ENCODE assay signal across 28 mouse cellular contexts in the genomic region with DNA sequence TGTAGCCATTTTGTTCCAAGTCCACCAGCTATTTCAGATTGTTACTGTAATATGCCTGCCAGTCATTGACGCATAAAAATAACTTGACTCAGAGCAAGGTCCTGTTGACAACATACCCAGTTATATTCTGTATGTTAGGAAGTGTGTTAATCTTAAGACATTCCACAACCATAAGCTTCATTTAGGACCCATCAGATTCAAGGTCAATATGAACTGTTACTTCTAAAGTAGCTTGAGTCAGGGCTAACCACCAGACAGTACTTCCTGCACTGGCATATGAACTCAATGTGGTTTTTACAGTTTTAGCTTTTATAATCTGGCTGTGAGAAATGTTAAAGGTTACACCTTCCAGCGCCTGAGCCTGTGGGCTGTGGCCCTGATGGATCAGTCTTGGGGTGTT.
"Had no signal": no experiment of that assay in that cellular context is flagged by ENCODE, and none has a peak within 500 bp of the region (broad histone marks: within the 10 kb centered on the region; RNA-seq: fewer than 3 reads in every experiment).

No protein-coding gene starts in this region.

- H3K27ac ChIP-seq: gastrocnemius, adult 2 months; heart, embryonic 13.5 days; heart, embryonic 15.5 days; hindbrain, embryonic 13.5 days; hindbrain, embryonic 15.5 days; hindbrain, postnatal 0 days; intestine, embryonic 15.5 days; kidney, embryonic 15.5 days; kidney, postnatal 0 days; limb, embryonic 13.5 days; limb, embryonic 15.5 days; liver, embryonic 13.5 days; liver, embryonic 15.5 days had no signal

- H3K9me3 ChIP-seq: heart, embryonic 13.5 days; heart, embryonic 15.5 days; hindbrain, embryonic 13.5 days; hindbrain, embryonic 15.5 days; intestine, embryonic 15.5 days; kidney, embryonic 15.5 days; limb, embryonic 13.5 days; limb, embryonic 15.5 days; liver, embryonic 13.5 days; liver, embryonic 15.5 days had no signal

- H3K36me3 ChIP-seq: heart, embryonic 13.5 days; heart, embryonic 15.5 days; hindbrain, embryonic 13.5 days; hindbrain, embryonic 15.5 days; intestine, embryonic 15.5 days; kidney, embryonic 15.5 days; limb, embryonic 13.5 days; limb, embryonic 15.5 days; liver, embryonic 13.5 days; liver, embryonic 15.5 days had no signal

- H3K4me1 ChIP-seq: heart, embryonic 13.5 days; heart, embryonic 15.5 days; hindbrain, embryonic 13.5 days; hindbrain, embryonic 15.5 days; intestine, embryonic 15.5 days; kidney, embryonic 15.5 days had no signal

- DNase-seq: gastrocnemius, adult 2 months; gastrocnemius, postnatal 10 days; gastrocnemius, postnatal 25 days; heart, adult 18-20 months; heart, postnatal 14 days; heart, postnatal 36 days; kidney, adult 18-20 months; kidney, adult 9 months; kidney, postnatal 14 days; kidney, postnatal 36 days; layer of hippocampus, adult 9-11 months; layer of hippocampus, postnatal 36 days; left cerebral cortex, postnatal 4 days; liver, embryonic 13.5 days had no signal

- H3K27me3 ChIP-seq: heart, embryonic 13.5 days; heart, embryonic 15.5 days; hindbrain, embryonic 13.5 days; hindbrain, embryonic 15.5 days; intestine, embryonic 15.5 days; kidney, embryonic 15.5 days; limb, embryonic 13.5 days; limb, embryonic 15.5 days; liver, embryonic 13.5 days had no signal

- ATAC-seq: hindbrain, postnatal 0 days; inflammation-experienced regulatory T-cells, adult 6 months; intestine, embryonic 15.5 days; intestine, postnatal 0 days had no signal

- H3K4me3 ChIP-seq: gastrocnemius, adult 2 months; heart, embryonic 13.5 days; heart, embryonic 15.5 days; hindbrain, embryonic 13.5 days; hindbrain, embryonic 15.5 days; intestine, embryonic 15.5 days; kidney, embryonic 15.5 days; limb, embryonic 13.5 days; limb, embryonic 15.5 days; liver, embryonic 13.5 days; liver, embryonic 15.5 days had no signal

- H3K4me2 ChIP-seq: heart, embryonic 11.5 days; heart, embryonic 13.5 days; heart, embryonic 15.5 days; hindbrain, embryonic 13.5 days; hindbrain, embryonic 15.5 days; intestine, embryonic 15.5 days; kidney, embryonic 15.5 days; limb, embryonic 13.5 days; limb, embryonic 15.5 days; liver, embryonic 13.5 days; liver, embryonic 15.5 days had no signal

- H3K9ac ChIP-seq: heart, embryonic 13.5 days; heart, embryonic 15.5 days; hindbrain, embryonic 13.5 days; hindbrain, embryonic 15.5 days; intestine, embryonic 15.5 days; kidney, embryonic 15.5 days; limb, embryonic 13.5 days; limb, embryonic 15.5 days; liver, embryonic 13.5 days; liver, embryonic 15.5 days had no signal
